Mouse (Mus musculus): ENCODE measurements around the gene Pald1.

- TF ChIP-seq CTCF (IDR thresholded peaks at IDR 0.05; ENCODE audit: extremely low read depth, insufficient read depth, insufficient read length, insufficient replicate concordance) (no peak), POLR2A (IDR thresholded peaks at IDR 0.05; ENCODE audit: low read depth, low read length) (no peak)
These were observed 26.8 kb downstream of the Pald1 start for GRCm38 (mm10) chr10:61356568-61356967.

Data from spleen, adult 2 months (tissue).